Mouse (Mus musculus) embryonic facial prominence, embryonic 12.5 days (tissue): Measurements from ENCODE around the gene Dhps. TPM values are rescaled to one million over a fixed set of nuclear protein-coding genes. Genes with fewer than 3 reads are reported as not detected.
A peak's percentile ranks its signal among the peaks of the same experiment; 100 is the strongest.
"Not testable (repeated sequence)": the region's sequence is repeated elsewhere in the genome, so short reads cannot be mapped to it uniquely, and the experiment has no call there.

Experiments
- ATAC-seq: fragments of 200-750 bp; cut with Nextera tagmentation; 2 replicates; pipeline ENCODE4 v1.8.0; 2017; ENCODE audit not compliant: insufficient number of reproducible peaks, insufficient read depth, low FRiP score, low TSS enrichment
- H3K27ac ChIP-seq: fragments of 300-500 bp; sonication (generic); 2 replicates; pipeline ENCODE4 v1.5.1; 2016; ENCODE audit warnings: mild to moderate bottlenecking
- H3K27me3 ChIP-seq: fragments of 300-500 bp; sonication (generic); 2 replicates; pipeline ENCODE4 v1.6.1; 2016; ENCODE audit warnings: mild to moderate bottlenecking, moderate library complexity
- H3K36me3 ChIP-seq: fragments of 300-500 bp; sonication (generic); 2 replicates; pipeline ENCODE4 v1.6.1; 2016; ENCODE audit warnings: mild to moderate bottlenecking
- H3K4me1 ChIP-seq: fragments of 300-500 bp; sonication (generic); 2 replicates; pipeline ENCODE4 v1.6.1; 2016
- H3K4me2 ChIP-seq: fragments of 300-500 bp; sonication (generic); replicated peaks from 2 replicates; pipeline ENCODE4 v1.6.1; 2016; ENCODE audit warnings: mild to moderate bottlenecking, moderate library complexity
- H3K4me3 ChIP-seq: fragments of 300-500 bp; sonication (generic); 2 replicates; pipeline ENCODE4 v1.5.1; 2016; ENCODE audit warnings: mild to moderate bottlenecking
- H3K9ac ChIP-seq: fragments of 300-500 bp; sonication (generic); 2 replicates; pipeline ENCODE4 v1.6.1; 2016; ENCODE audit warnings: mild to moderate bottlenecking, moderate library complexity
- H3K9me3 ChIP-seq: fragments of 300-500 bp; sonication (generic); 2 replicates; pipeline ENCODE4 v1.6.1; 2016; ENCODE audit warnings: mild to moderate bottlenecking, moderate library complexity
- WGBS: fragments of 180-500 bp; shearing (Covaris S2); methylation state at CpG from one replicate; pipeline ENCODE4 v1.1.7; 2016; 5-methylcytosine and 5-hydroxymethylcytosine counted together
- microRNA-seq: library from miRNA; unstranded; fragments of <30 nt; microRNA quantifications from one replicate; pipeline ENCODE4, GENCODE M21; 2017
- polyA plus RNA-seq: library from polyadenylated mRNA; unstranded; fragments of >200 nt; fragmentation: Nextera tagmentation; extraction: Ambion mirVana; gene quantifications from 2 replicates; pipeline ENCODE4 v1.2.1, GENCODE M21; 2016

The Dhps gene
- polyA plus RNA-seq, 1 experiment from 2014 or later: 67.9 TPM

- Histone ChIP-seq H3K27ac (no peak overlapping the region), H3K4me1 (no peaks in the 10 kb centered on the region), H3K36me3 (peaks cover 31% of the 10 kb centered on the region), H3K4me2 (no peak overlapping the region), H3K9ac (no peak overlapping the region), H3K9me3 (no peaks in the 10 kb centered on the region), H3K4me3 (no peak overlapping the region), H3K27me3 (no peaks in the 10 kb centered on the region)
- WGBS: 93% methylated on average over 10 of the region's 10 CpGs
- ATAC-seq: no peak
Measured at GRCm38 (mm10) chr8:85113241-85113640, 41.7 kb downstream of the Dhps start.

DNA sequence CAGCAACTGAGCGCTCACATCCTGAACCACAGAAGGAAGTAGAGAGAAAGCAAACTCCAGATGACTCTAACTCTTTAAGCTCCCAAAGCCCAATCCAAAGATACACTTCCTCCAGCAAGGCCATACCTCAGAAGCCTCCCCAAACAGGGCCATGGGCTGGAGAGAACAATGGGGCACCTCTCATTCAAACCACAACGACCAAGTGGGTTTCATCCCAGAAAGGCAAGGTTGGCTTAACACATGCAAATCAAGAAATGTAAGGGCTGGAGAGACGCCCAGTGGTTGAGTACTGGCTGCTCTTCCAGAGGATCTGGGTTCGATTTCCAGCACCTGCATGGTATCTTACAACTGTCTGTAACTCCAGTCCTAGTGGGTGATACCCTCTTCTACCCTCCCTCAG is 43.9 kb downstream of the Dhps start:
- H3K27ac ChIP-seq: no peak overlapping the region
- H3K9me3 ChIP-seq: no peaks in the 10 kb centered on the region
- peaks cover 18% of the 10 kb centered on the region for H3K36me3 ChIP-seq
- no peak overlapping the region for H3K9ac ChIP-seq
- ATAC-seq: no peak
- WGBS: 81% methylated on average over 4 of the region's 4 CpGs
- H3K4me3 ChIP-seq: no peak overlapping the region
- H3K4me2 ChIP-seq: no peak overlapping the region
- no peaks in the 10 kb centered on the region for H3K27me3 ChIP-seq
- peaks cover 7% of the 10 kb centered on the region; the same call in 1 of the 2 replicates for H3K4me1 ChIP-seq

DNA sequence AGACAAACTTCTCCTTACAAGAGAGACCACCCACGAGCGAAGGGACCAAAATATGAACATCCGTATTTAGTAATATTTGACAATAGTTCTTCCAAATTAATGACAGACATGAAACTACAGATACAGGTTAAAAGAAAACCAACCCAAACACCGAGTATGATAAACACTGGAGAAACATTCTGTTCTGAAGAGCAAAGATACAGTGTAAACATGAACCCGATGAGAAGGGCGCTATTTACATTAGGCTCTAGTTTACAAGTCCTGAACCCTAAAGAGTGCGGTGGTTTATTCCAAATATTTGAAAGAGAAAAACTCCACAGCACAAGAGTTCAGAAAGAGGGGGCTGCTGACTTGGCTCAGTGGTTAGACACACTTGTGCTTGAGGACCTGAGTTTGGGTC is 45.4 kb downstream of the Dhps start:
- Histone ChIP-seq H3K9me3 (no peaks in the 10 kb centered on the region), H3K4me3 (no peak overlapping the region), H3K4me2 (no peak overlapping the region), H3K9ac (no peak overlapping the region), H3K27ac (no peak overlapping the region), H3K4me1 (peaks cover 7% of the 10 kb centered on the region; the same call in 1 of the 2 replicates), H3K36me3 (peaks cover 5% of the 10 kb centered on the region), H3K27me3 (no peaks in the 10 kb centered on the region)
- 90% methylated on average over 7 of the region's 7 CpGs for WGBS
- ATAC-seq: no peak

DNA sequence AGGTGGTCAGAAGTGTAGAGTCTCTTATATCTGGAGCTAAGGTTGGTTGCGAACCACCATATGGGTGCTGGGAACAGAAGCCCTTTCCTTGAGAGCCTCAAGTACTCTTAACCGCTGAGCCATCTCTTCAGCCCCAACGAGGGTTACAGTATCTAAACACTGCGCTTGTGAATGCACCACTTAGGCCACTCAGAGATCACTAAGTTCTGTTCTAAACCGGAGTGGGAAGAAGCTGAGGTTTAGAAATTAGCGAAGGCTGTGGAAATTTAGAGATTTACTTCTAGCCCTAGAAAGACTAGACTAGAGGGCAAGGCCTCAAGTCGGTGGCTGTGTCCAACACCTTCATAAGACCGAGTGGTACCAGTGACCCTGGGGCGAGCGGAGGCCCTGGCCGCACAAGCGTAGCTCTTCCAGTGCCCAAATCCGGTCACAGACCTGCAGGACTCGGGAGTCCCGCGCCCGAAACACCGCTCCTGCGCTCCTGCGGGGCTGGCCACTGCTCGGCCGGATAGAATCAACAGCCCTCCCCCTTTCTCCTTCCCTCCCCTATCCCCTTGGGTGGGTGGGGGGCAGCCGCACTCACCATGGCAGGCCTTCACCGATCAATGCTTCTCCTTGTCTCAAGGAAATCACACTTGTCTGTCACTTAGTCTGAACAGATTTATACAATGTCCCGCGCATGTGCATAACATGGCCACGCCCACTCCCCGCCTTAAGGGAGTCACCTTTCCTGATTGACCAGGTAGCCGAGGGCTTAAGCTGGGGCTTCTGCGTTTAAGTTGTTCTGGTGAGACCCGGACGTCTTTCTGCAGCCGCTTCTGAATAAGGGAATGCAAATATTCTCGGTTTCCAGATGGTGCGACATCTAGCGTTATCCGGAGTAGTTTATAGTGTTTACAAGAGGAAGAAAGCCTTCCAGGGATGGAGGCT is 47.8 kb downstream of the Dhps start:
- peak overlapping the region; percentile 53 for H3K9ac ChIP-seq
- ATAC-seq: peak; percentile 89
- peak overlapping the region; percentile 70 for H3K4me2 ChIP-seq
- 7% methylated on average over 37 of the region's 37 CpGs for WGBS
- H3K36me3 ChIP-seq: no peaks in the 10 kb centered on the region
- no peaks in the 10 kb centered on the region for H3K27me3 ChIP-seq
- H3K27ac ChIP-seq: peak overlapping the region; percentile 52
- H3K4me3 ChIP-seq: peak overlapping the region; percentile 60
- no peaks in the 10 kb centered on the region for H3K9me3 ChIP-seq
- H3K4me1 ChIP-seq: peaks cover 7% of the 10 kb centered on the region; the same call in 1 of the 2 replicates

DNA sequence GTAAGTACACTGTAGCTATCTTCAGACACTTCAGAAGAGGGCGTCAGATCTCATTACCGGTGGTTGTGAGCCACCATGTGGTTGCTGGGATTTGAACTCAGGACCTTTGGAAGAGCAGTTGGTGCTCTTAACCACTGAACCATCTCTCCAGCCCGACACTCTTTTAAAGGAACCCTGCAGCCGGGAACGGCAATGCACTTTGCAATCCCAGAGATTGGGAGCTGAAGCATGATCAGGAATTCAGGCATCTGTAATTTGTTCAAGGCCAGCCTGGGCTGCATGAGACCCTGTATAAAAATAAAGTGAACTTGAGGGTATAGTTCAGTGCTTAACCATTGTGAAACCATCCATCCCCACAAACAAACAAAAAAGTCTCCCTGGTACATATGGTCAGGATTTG is 48.7 kb downstream of the Dhps start:
- H3K4me1 ChIP-seq, H3K36me3 ChIP-seq, ATAC-seq, H3K4me2 ChIP-seq, H3K9ac ChIP-seq, H3K9me3 ChIP-seq, H3K27me3 ChIP-seq, H3K27ac ChIP-seq, H3K4me3 ChIP-seq: not testable (repeated sequence)
- 85% methylated on average over 5 of the region's 5 CpGs for WGBS

- H3K4me2 ChIP-seq: no peak within 1 kb of the TSS
- H3K36me3 ChIP-seq: no peaks in the 10 kb centered on the region
- no peaks in the 10 kb centered on the region for H3K9me3 ChIP-seq
- H3K9ac ChIP-seq: no peak within 1 kb of the TSS
- peaks cover 7% of the 10 kb centered on the region; the same call in 1 of the 2 replicates for H3K4me1 ChIP-seq
- no peak within 1 kb of the TSS for H3K27ac ChIP-seq
- no peaks in the 10 kb centered on the region for H3K27me3 ChIP-seq
- no peak within 1 kb of the TSS for H3K4me3 ChIP-seq
- WGBS: 70% methylated on average over 3 of the region's 3 CpGs
- no peak for ATAC-seq
Measured at GRCm38 (mm10) chr8:85122995-85123394, 51.4 kb downstream of the Dhps start, which contains the start of gene Zfp791. Gene Zfp791 (minus strand): TSS chr8:85123095.

GRCm38 (mm10) chr8:85123691-85124090 is 52.1 kb downstream of the Dhps start:
- H3K27me3 ChIP-seq: no peaks in the 10 kb centered on the region
- no peak overlapping the region for H3K4me2 ChIP-seq
- ATAC-seq: no peak
- H3K27ac ChIP-seq: no peak overlapping the region
- no peaks in the 10 kb centered on the region for H3K9me3 ChIP-seq
- 89% methylated on average over 8 of the region's 8 CpGs for WGBS
- H3K4me1 ChIP-seq: peaks cover 4% of the 10 kb centered on the region; the same call in 1 of the 2 replicates
- no peak overlapping the region for H3K9ac ChIP-seq
- H3K36me3 ChIP-seq: no peaks in the 10 kb centered on the region
- no peak overlapping the region for H3K4me3 ChIP-seq

Small RNAs within 50 kb of the gene (microRNA-seq; reads per million reads assigned to microRNA genes)
- gene Gm23388: 4.4 reads per million, percentile 18 among the genes with 10 or more reads in this experiment
- 0.73 reads per million for gene Mir7070

Other genes starting within 250 kb of the Dhps start
- gene Dand5, start 248.9 kb upstream of the Dhps start, polyA plus RNA-seq: 5.3 and 5.5 TPM in 2 replicates
- gene Gadd45gip1, start 240.2 kb upstream of the Dhps start, polyA plus RNA-seq: 46.7 and 46.8 TPM in 2 replicates
- gene Rad23a, start 231.1 kb upstream of the Dhps start, polyA plus RNA-seq: 96.0 TPM in 2 replicates
- 919 and 944 TPM in 2 replicates for gene Calr, start 224.8 kb upstream of the Dhps start, polyA plus RNA-seq
- gene Farsa, start 214.8 kb upstream of the Dhps start, polyA plus RNA-seq: 106 and 108 TPM in 2 replicates
- 84.1 and 91.7 TPM in 2 replicates for gene Syce2, start 199.6 kb upstream of the Dhps start, polyA plus RNA-seq
- 44.3 and 45.2 TPM in 2 replicates for gene Gcdh, start 177.8 kb upstream of the Dhps start, polyA plus RNA-seq
- 4.7 and 5.4 TPM in 2 replicates for gene Klf1, start 169.8 kb upstream of the Dhps start, polyA plus RNA-seq
- gene Dnase2a, start 163.2 kb upstream of the Dhps start, polyA plus RNA-seq: 14.8 and 15.4 TPM in 2 replicates
- gene Mast1, start 134.4 kb upstream of the Dhps start, polyA plus RNA-seq: 5.3 and 5.7 TPM in 2 replicates
- 0.50 and 0.52 TPM in 2 replicates for gene Rtbdn, start 124.8 kb upstream of the Dhps start, polyA plus RNA-seq
- not detected in 2 replicates for gene Gm49661, start 102.3 kb upstream of the Dhps start, polyA plus RNA-seq
- gene Prdx2, start 102.2 kb upstream of the Dhps start, polyA plus RNA-seq: 1,038 and 1,130 TPM in 2 replicates
- gene Rnaseh2a, start 102.0 kb upstream of the Dhps start, polyA plus RNA-seq: 104 and 115 TPM in 2 replicates
- 8.0 and 9.0 TPM in 2 replicates for gene Junb, start 93.0 kb upstream of the Dhps start, polyA plus RNA-seq
- 20.6 TPM in 2 replicates for gene Hook2, start 81.2 kb upstream of the Dhps start, polyA plus RNA-seq
- 0.08 TPM in 1 of 2 replicates, not detected in the other for gene Best2, start 57.2 kb upstream of the Dhps start, polyA plus RNA-seq
- gene Asna1, start 46.5 kb upstream of the Dhps start, polyA plus RNA-seq: 125 and 132 TPM in 2 replicates
- 160 and 176 TPM in 2 replicates for gene Trir, start 44.9 kb upstream of the Dhps start, polyA plus RNA-seq
- gene Tnpo2, start 34.8 kb upstream of the Dhps start, polyA plus RNA-seq: 31.7 and 33.3 TPM in 2 replicates
- 32.8 and 35.8 TPM in 2 replicates for gene Fbxw9, start 11.7 kb upstream of the Dhps start, polyA plus RNA-seq
- gene Gm5741, start 3.8 kb upstream of the Dhps start, polyA plus RNA-seq: 0.90 TPM in 1 of 2 replicates, not detected in the other
- 118 and 128 TPM in 2 replicates for gene Wdr83os, start 9.0 kb downstream of the Dhps start, polyA plus RNA-seq
- gene Wdr83, start 9.5 kb downstream of the Dhps start, polyA plus RNA-seq: 48.9 and 49.1 TPM in 2 replicates
- gene Man2b1, start 11.5 kb downstream of the Dhps start, polyA plus RNA-seq: 25.9 and 27.6 TPM in 2 replicates
- gene Zfp791, start 51.3 kb downstream of the Dhps start, polyA plus RNA-seq: 2.3 and 3.2 TPM in 2 replicates
- not detected in 2 replicates for gene Cks1brt, start 80.2 kb downstream of the Dhps start, polyA plus RNA-seq
- not detected in 2 replicates for gene Olfr371, start 154.2 kb downstream of the Dhps start, polyA plus RNA-seq
- 118 and 124 TPM in 2 replicates for gene Orc6, start 227.9 kb downstream of the Dhps start, polyA plus RNA-seq
- gene Vps35, start 228.0 kb downstream of the Dhps start, polyA plus RNA-seq: 141 and 150 TPM in 2 replicates